Mouse (Mus musculus): ENCODE data around the gene Lsamp. TPM values are rescaled to one million over a fixed set of nuclear protein-coding genes. Genes with fewer than 3 reads are reported as not detected.

The Lsamp gene
- polyA plus RNA-seq, 1 experiment from 2014 or later = 0.95 TPM

DNA sequence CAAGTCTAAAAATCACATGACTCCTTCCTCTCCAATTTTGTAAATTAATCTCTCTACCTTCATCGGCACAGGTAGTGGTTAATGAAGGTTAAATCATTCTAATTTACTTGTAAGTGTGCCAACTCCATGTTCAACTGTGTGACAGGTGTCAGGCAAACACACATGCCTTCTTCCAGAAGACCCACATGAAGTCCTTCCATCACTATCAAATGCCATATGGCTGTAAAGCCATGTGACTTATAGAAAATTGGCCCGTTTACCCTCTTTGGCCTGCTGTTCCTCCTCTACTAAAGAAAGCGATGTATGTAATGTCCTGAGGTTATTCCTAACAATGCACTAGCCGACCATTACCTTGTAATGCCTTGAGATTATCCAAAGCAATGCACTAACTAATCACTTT, 565.5 kb downstream of the Lsamp start:
- H3K4me1 ChIP-seq (ENCODE audit: insufficient read depth) = no peaks in the 10 kb centered on the region
- H3K9me3 ChIP-seq (ENCODE audit: low read depth, low read length) = no peaks in the 10 kb centered on the region
- TF ChIP-seq CTCF (IDR thresholded peaks at IDR 0.05; ENCODE audit: low read depth) = no peak
- 86% methylated on average over 4 of the region's 4 CpGs for WGBS
- no peaks in the 10 kb centered on the region for H3K27me3 ChIP-seq (ENCODE audit: insufficient read depth, low read length)
- no peak for ATAC-seq (ENCODE audit: insufficient read depth)
- no peaks in the 10 kb centered on the region for H3K36me3 ChIP-seq (ENCODE audit: insufficient read depth)
- H3K4me3 ChIP-seq (ENCODE audit: low read depth, low read length) = no peak overlapping the region
- no peak overlapping the region for H3K4me2 ChIP-seq
- no peak overlapping the region for H3K9ac ChIP-seq
- DNase-seq = no peak
- no peak overlapping the region for H3K27ac ChIP-seq (ENCODE audit: low read depth)

DNA sequence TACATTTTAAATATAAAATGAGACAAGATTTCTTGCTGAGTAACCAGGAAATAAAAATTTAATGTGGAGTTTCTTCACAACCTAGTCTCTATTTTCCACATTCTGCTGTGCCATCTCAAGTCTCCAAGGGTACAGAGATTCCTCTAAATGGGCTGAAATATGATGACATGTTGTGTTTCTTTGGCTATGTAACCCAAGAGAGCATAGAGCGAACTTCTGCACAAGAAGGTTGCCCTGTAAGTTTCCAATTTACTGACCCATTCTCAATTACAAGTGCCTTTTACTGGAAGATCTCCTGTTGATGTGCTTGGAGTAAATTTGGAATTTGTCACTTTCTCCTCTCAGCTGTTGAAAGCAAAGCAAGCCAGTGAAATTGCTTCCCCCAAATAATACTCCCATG, 571.4 kb downstream of the Lsamp start:
- DNase-seq = no peak
- Histone ChIP-seq H3K9ac (no peak overlapping the region), H3K4me1 (ENCODE audit: insufficient read depth) (no peaks in the 10 kb centered on the region), H3K27me3 (ENCODE audit: insufficient read depth, low read length) (no peaks in the 10 kb centered on the region), H3K27ac (ENCODE audit: low read depth) (no peak overlapping the region), H3K36me3 (ENCODE audit: insufficient read depth) (no peaks in the 10 kb centered on the region), H3K9me3 (ENCODE audit: low read depth, low read length) (no peaks in the 10 kb centered on the region), H3K4me3 (ENCODE audit: low read depth, low read length) (no peak overlapping the region), H3K4me2 (no peak overlapping the region)
- no peak for TF ChIP-seq CTCF (IDR thresholded peaks at IDR 0.05; ENCODE audit: low read depth)
- no peak for ATAC-seq (ENCODE audit: insufficient read depth)
- 76% methylated on average over 1 of the region's 1 CpGs for WGBS

DNA sequence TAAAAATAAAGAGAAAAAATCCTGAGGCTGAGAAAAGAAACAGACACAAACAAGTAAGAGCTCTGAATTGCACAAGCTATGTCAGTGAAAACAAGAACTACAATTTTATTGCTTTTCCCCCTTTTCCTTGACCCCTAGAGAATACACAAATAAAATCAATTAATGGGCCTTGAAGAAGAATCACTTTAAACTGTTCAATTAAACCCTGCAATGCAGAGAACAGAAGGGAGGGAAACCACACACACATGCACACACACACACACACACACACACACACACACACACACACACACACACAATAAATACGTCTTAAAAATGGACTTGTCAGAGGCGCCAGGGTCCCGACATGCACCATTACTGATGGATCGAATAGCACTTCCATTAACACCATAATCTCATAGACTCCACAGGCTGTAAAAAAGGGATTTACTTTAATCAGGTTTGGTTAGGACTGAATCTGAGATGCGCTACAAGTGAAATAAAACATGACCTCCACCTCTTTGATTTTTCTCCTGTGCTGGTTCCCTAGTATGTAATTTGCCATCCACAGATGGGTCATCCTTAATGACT, 573.6 kb downstream of the Lsamp start:
- ATAC-seq (ENCODE audit: insufficient read depth) (no peak), DNase-seq (no peak)
- Histone ChIP-seq H3K27ac (ENCODE audit: low read depth) (no peak overlapping the region), H3K4me3 (ENCODE audit: low read depth, low read length) (no peak overlapping the region), H3K9ac (no peak overlapping the region), H3K4me1 (ENCODE audit: insufficient read depth) (no peaks in the 10 kb centered on the region), H3K4me2 (no peak overlapping the region), H3K27me3 (ENCODE audit: insufficient read depth, low read length) (no peaks in the 10 kb centered on the region), H3K9me3 (ENCODE audit: low read depth, low read length) (no peaks in the 10 kb centered on the region), H3K36me3 (ENCODE audit: insufficient read depth) (no peaks in the 10 kb centered on the region)
- no peak for TF ChIP-seq CTCF (IDR thresholded peaks at IDR 0.05; ENCODE audit: low read depth)
- 80% methylated on average over 5 of the region's 5 CpGs for WGBS

DNA sequence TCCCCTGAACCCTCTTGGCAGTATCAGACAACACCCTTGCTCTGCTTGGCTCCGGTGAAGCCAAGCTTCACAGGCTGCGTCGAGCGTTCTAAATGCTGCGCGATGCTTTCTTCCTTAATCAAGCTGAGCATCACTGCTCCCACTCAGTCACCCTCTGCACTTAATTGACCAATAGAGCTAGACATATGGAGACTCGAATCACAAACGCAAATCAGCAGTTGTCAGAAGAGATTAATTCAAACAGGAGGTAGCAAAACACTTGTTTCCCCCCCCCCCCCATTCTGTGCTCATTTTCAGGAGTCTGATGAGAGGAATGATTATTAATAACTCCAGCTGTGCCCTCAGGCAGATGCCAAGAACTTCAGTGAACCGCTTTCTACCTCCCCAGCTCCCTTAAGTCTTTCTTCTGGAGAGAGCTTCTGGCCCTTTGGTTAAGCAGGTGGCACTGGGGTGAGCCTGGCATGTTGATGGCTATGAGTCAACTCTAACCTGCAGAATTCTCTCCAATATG, 583.3 kb downstream of the Lsamp start:
- no peaks in the 10 kb centered on the region for H3K27me3 ChIP-seq (ENCODE audit: insufficient read depth, low read length)
- no peaks in the 10 kb centered on the region for H3K36me3 ChIP-seq (ENCODE audit: insufficient read depth)
- H3K9me3 ChIP-seq (ENCODE audit: low read depth, low read length) = no peaks in the 10 kb centered on the region
- TF ChIP-seq CTCF (IDR thresholded peaks at IDR 0.05; ENCODE audit: low read depth) = no peak
- no peak overlapping the region for H3K9ac ChIP-seq
- no peaks in the 10 kb centered on the region for H3K4me1 ChIP-seq (ENCODE audit: insufficient read depth)
- no peak overlapping the region for H3K4me2 ChIP-seq
- DNase-seq (no peak), ATAC-seq (ENCODE audit: insufficient read depth) (no peak)
- 84% methylated on average over 9 of the region's 9 CpGs for WGBS
- H3K4me3 ChIP-seq (ENCODE audit: low read depth, low read length) = no peak overlapping the region
- no peak overlapping the region for H3K27ac ChIP-seq (ENCODE audit: low read depth)

DNA sequence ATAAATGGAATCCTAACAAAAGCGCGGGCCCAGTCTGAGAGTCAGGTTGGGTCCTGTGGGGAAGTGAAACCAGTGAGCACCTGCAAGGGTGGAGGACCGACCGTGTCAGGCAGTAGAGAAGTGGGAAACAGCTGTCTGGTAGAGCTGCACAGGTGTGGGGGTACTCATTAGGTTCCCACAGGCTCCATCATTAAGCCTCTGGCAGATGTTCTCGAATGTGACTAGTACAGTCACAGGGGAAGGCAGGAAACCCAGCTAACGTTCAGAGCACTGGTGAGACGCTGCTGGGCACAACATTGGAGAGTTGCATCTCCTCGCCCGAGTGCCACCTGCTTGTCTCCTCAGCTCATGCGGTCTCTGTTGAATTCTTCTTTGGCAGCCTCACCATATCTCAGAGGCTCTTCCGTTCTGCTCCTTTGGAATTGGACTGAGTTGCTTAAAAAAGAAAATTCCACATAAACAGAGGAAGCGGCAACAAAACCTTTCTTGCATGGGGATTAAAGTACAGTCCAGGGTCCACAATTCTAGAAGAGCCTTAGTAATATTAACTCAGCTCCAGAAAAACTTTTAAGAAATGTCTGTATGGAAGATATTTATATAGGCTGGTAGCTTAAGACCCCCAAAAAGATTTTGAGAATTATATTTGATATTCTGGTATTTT, 588.1 kb downstream of the Lsamp start:
- Histone ChIP-seq H3K27ac (ENCODE audit: low read depth) (no peak overlapping the region), H3K9ac (no peak overlapping the region), H3K4me3 (ENCODE audit: low read depth, low read length) (no peak overlapping the region), H3K27me3 (ENCODE audit: insufficient read depth, low read length) (no peaks in the 10 kb centered on the region), H3K4me1 (ENCODE audit: insufficient read depth) (no peaks in the 10 kb centered on the region), H3K9me3 (ENCODE audit: low read depth, low read length) (no peaks in the 10 kb centered on the region), H3K4me2 (no peak overlapping the region), H3K36me3 (ENCODE audit: insufficient read depth) (no peaks in the 10 kb centered on the region)
- TF ChIP-seq CTCF (IDR thresholded peaks at IDR 0.05; ENCODE audit: low read depth) = no peak
- DNase-seq (no peak), ATAC-seq (ENCODE audit: insufficient read depth) (no peak)
- WGBS = 85% methylated on average over 12 of the region's 12 CpGs

DNA sequence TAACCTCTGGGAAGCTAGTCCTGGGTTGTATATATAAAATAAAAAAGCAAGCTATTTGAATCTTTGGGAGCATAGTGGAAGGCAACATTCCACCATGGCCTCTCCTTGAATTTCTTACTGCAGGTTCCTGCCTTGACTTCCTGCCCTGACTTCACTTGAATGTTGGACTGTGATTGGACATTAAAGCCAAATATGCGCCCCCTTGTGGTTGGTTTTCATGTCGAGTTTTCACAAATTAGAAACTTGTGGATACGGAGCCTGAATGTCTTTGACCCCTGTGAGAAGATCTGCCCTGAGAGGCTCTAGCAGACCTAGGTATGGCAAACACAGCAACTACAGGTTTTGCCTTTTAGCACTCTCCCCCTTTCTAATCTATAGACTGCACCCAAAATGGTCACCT, 597.9 kb downstream of the Lsamp start:
- H3K27me3 ChIP-seq (ENCODE audit: insufficient read depth, low read length) = no peaks in the 10 kb centered on the region
- no peak overlapping the region for H3K27ac ChIP-seq (ENCODE audit: low read depth)
- H3K4me2 ChIP-seq = no peak overlapping the region
- TF ChIP-seq CTCF (IDR thresholded peaks at IDR 0.05; ENCODE audit: low read depth) = peak; percentile 26; the same call in 1 of the 2 replicates
- H3K4me1 ChIP-seq (ENCODE audit: insufficient read depth) = no peaks in the 10 kb centered on the region
- H3K9ac ChIP-seq = no peak overlapping the region
- ATAC-seq (ENCODE audit: insufficient read depth) (no peak), DNase-seq (peak; percentile 11)
- no peak overlapping the region for H3K4me3 ChIP-seq (ENCODE audit: low read depth, low read length)
- 68% methylated on average over 3 of the region's 3 CpGs for WGBS
- H3K36me3 ChIP-seq (ENCODE audit: insufficient read depth) = no peaks in the 10 kb centered on the region
- no peaks in the 10 kb centered on the region for H3K9me3 ChIP-seq (ENCODE audit: low read depth, low read length)

DNA sequence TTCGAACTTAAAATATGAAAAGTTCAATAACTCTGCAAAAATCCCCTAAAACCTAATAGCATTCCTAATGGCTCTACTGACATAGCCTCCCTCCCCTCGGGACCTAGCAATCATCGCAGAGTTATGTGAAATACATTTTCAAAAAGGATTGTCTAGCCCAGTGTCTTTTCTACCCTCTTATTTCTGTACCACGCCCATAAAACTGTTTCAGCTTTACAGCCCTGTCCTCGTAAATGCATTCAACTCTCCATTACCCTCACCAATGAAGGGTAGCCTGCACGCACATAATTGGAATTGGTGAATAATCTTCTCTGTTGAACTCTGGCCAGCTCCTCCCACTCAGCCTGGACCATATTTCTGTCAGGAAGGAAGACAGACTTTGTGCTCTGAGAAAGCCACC, 609.0 kb downstream of the Lsamp start:
- Histone ChIP-seq H3K27me3 (ENCODE audit: insufficient read depth, low read length) (no peaks in the 10 kb centered on the region), H3K36me3 (ENCODE audit: insufficient read depth) (no peaks in the 10 kb centered on the region), H3K27ac (ENCODE audit: low read depth) (no peak overlapping the region), H3K4me1 (ENCODE audit: insufficient read depth) (no peaks in the 10 kb centered on the region), H3K9me3 (ENCODE audit: low read depth, low read length) (no peaks in the 10 kb centered on the region), H3K4me2 (no peak overlapping the region), H3K4me3 (ENCODE audit: low read depth, low read length) (no peak overlapping the region), H3K9ac (no peak overlapping the region)
- TF ChIP-seq CTCF (IDR thresholded peaks at IDR 0.05; ENCODE audit: low read depth) = no peak
- ATAC-seq (ENCODE audit: insufficient read depth) (no peak), DNase-seq (no peak)
- WGBS = 83% methylated on average over 6 of the region's 6 CpGs

Measured in lung, embryonic 14.5 days (tissue).